Mouse (Mus musculus) bone marrow, adult 2 months (tissue): ENCODE measurements around the gene Pgm1.

Source experiments
- CTCF ChIP-seq: fragments of 200-500 bp; IDR thresholded peaks from 2 replicates; pipeline ENCODE4 v1.5.1; 2011; ENCODE audit warnings: low read length, control low read depth; ENCODE audit not compliant: control insufficient read depth, insufficient read depth
- POLR2A ChIP-seq: fragments of 200-500 bp; IDR thresholded peaks from 2 replicates; pipeline ENCODE4 v1.6.1; 2011; ENCODE audit warnings: low read depth, mild to moderate bottlenecking, control low read depth, low read length, borderline replicate concordance; ENCODE audit not compliant: control insufficient read depth

- TF ChIP-seq CTCF, result no peak
- TF ChIP-seq POLR2A, result no peak
Observed at GRCm38 (mm10) chr4:99926380-99926779, 2.8 kb upstream of the Pgm1 start.
